Mouse (Mus musculus) WW6 (cell line): Measurements from ENCODE around the gene 4430402I18Rik.
"Not testable (repeated sequence)": the region's sequence is repeated elsewhere in the genome, so short reads cannot be mapped to it uniquely, and the experiment has no call there.

ENCODE experiments used
- DNase-seq: peaks from one replicate; pipeline ENCODE4 v3.0.0-alpha.2; 2013; ENCODE audit warnings: low read depth, low spot score

The 4430402I18Rik gene

DNA sequence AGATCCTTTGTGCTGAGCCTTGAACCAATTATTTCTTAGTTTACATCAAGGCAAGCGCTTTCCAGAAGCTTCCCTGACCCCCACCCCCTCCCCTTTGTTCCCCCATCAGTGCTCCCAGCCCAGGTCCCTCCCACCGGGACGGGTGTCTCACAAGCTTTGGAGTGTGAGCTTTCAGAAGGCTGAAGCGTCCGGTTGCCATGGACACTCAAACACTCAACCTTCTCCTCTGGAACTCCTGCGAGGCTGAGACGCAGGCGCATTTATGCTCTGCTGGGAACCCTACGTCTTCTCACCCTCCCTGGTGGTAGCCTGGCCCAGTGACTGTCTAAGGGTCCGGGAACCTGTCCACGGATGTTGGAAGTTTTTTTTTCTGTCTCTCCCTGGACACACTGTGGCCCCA, at the start of gene 4430402I18Rik:
Gene 4430402I18Rik (minus strand): TSS at position 149 of the 400 bp plus-strand sequence.
- no peak for DNase-seq

GRCm38 (mm10) chr19:29016786-29017185, 49.2 kb upstream of the 4430402I18Rik start:
- DNase-seq: no peak

DNA sequence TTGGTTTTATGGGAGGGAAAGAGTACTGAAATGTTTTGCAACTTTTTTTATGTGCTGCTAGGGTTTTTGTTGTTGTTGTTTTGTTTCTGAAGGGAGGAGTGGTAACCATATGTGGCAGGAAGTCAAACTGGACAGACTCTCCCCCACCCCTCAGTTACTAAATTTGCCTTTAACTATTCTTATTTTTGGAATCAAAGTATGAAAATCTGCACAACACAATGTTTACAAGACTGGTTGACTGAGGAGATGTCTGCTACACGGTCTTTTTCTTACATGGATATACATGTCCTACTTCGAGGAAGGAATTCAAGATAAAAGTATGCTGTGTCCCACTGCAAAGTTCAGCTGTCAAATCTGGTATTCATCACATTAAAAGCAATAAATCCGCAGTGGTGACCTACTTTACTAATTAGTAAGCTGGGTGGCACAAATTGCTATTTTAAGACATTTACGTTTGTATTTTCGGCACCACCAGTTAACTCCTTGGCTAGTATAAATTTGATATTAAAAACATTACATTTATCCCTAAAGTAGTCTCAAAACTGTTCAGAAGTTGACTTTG, 48.7 kb upstream of the 4430402I18Rik start:
- DNase-seq: no peak

- no peak for DNase-seq
These were observed 48.0 kb upstream of the 4430402I18Rik start for GRCm38 (mm10) chr19:29015410-29016203.

GRCm38 (mm10) chr19:29014466-29015055, 47.0 kb upstream of the 4430402I18Rik start:
- DNase-seq: no peak

- no peak for DNase-seq
These were observed 43.9 kb upstream of the 4430402I18Rik start for GRCm38 (mm10) chr19:29011355-29011990.

DNA sequence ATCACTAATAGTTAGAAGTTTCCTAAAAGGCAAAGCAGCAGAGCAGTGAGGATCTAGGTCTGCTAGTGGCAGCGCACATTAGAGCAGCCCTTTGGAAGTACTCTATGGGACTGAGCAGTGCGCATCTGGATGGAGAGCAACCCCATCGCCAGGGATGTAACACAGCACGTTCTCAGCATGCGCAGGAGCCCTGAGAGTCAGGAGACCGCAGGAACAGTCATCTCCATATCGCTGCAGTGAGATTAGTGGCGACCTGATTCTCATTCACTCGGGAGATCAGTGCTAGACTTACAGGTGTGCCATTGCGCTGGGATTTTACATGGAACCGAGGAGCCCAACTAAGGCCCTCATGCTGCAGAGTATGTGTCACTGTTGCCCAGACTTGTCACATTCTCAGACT, 41.4 kb upstream of the 4430402I18Rik start:
- DNase-seq: no peak

- DNase-seq: peak; percentile 67
These were observed 40.6 kb upstream of the 4430402I18Rik start for GRCm38 (mm10) chr19:29008069-29008706.

DNA sequence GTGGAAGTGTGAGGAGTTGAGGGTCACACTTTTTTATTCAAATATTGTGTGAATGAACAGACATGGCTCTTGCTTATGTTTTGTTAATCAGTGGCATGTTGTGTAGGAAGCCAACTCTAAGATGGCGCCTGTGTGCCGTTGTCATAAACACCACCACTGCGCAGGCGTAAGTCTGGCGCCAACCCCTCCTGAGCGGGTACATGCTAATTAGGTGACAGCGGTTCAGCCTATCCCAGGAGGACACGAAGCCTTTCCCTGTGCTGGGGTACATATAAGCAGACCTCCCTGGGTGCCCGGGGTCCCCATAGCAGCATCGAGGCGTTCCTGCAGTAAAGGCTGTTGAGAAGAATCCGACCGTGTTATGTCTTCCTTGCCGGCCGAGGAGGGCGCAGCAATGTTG, 32.7 kb upstream of the 4430402I18Rik start:
- not testable (repeated sequence) for DNase-seq

- no peak for DNase-seq
These were observed 30.5 kb upstream of the 4430402I18Rik start for GRCm38 (mm10) chr19:28997976-28998630.

GRCm38 (mm10) chr19:28995366-28995765, 27.8 kb upstream of the 4430402I18Rik start:
- no peak for DNase-seq

DNA sequence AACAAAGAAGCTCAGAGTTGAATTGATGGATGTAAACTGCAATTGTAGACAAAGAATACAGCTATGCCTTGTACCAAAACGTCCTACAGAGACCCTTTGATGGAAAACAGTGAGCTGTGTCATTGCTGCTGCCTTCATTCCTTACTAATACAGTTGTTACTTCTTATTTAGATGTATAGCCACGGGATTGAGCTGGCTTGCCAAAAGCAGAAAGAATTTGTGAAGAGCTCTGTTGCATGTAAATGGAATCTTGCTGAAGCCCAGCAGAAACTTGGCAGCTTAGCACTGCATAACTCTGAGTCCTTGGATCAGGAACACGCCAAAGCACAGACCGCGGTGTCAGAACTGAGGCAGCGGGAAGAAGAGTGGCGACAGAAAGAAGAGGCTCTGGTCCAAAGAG, 27.3 kb upstream of the 4430402I18Rik start:
- DNase-seq: no peak

DNA sequence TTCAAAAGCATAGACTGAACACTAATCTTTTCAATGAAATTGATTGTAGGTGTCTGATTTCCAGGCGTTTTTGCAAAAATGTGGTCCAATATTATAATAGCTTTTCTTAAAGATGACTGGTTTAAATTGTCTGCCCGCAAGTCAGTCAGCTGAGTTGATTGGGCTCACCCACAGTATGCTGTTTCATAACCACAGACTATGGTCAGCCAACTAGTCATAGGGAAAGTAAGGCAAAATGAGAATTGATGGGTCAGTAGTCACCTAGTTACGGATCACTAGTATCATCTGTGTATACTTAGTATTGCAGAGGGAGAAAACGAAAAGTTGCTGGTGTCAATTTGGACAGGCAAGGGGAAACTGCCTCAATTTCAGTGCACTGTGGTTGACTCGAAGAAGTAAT, 23.8 kb upstream of the 4430402I18Rik start:
- no peak for DNase-seq

GRCm38 (mm10) chr19:28990590-28991221, 23.1 kb upstream of the 4430402I18Rik start:
- no peak for DNase-seq

- peak; percentile 80 for DNase-seq
These were observed 22.6 kb upstream of the 4430402I18Rik start, which contains the start of gene Cdc37l1 for GRCm38 (mm10) chr19:28990194-28990589. Cdc37l1 (plus strand) TSS chr19:28990352.

DNA sequence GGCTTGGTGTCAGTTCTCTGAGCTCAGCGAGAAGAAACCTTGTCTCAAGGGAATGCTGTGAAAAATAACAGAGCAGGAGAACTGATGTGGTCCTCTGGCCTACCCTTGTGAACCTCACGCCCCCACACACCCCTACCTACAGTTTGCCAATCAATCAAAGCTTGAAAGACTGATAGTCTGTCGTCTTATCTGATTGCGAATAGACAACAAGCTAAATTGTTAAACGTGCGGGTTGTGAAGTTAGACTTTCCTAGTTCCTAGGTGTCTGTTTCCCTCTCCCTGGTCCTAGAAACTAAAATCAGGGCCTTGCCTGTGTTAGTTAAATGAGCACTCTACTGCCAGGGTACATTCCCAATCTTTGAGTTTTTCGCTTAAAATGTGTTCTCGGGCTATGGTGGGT, 21.9 kb upstream of the 4430402I18Rik start:
- DNase-seq: no peak

DNA sequence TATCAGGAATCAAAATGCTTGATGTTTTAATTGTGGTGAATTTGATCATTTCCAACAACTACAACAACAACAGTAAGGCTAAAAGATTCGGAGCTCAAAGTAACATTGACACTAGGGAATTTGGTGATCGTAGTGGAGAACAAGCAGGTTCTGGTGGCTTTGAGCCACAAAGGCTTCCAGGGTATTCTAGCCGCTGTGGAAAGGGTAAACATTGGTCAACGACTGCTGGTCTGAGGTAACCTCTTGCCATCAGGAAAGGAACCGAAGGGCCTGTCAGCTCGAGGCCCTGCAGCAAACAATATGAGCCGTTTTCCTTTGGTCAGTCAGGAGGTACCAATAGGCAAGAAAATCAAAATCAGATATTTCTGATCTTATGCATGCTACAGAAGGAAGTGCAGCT, 15.0 kb upstream of the 4430402I18Rik start:
- DNase-seq: no peak

GRCm38 (mm10) chr19:28974862-28975611, 7.4 kb upstream of the 4430402I18Rik start:
- peak; percentile 62 for DNase-seq

DNA sequence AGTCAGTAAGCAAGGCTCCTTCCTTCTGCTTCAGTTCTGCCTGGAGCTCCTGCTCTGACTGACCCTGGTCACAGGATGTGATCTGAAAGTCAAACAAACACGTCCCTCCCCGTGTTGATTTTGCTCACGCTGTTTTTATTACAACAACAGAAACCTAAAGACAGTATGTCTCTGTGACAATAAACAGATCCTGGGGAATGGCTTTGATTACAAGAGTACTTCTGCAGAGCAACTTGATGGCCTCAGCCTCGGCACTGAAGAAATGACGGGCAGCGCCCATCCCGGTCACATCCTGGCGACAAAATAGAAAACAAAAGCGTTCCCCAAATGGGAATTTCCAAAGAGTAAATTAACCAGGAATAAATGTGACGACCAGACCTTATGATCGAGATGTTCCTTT, 2.7 kb upstream of the 4430402I18Rik start:
- no peak for DNase-seq

DNA sequence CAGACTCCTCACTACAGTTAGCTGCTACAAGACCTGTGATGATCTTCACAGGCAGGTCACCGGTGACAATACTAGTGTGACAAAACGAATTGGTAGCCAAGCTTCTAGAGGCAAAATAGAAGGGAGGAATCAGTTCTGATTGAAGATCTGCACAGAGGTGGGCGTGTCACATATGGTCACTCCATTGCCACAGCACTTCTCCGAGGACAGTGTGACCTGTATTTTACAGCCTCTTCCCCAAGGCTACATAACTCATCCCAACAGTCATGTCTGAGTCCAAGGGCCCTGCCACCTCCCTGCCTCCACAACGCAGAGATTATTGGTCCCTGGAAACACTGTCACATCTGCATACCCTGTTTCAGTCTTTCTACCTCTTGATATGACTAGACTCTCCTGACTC, 1.6 kb upstream of the 4430402I18Rik start:
- no peak for DNase-seq
